ENCODE assay signal across 32 mouse cellular contexts in genomic region chr11:65816237-65816636, GRCm38 (mm10). TPM values are rescaled to one million over a fixed set of nuclear protein-coding genes. Genes with fewer than 3 reads are reported as not detected.
DNase-seq lines count a peak whose midpoint lies in the region; ATAC-seq and TF ChIP-seq lines count a peak whose summit lies in the region.
"Had no signal": no experiment of that assay in that cellular context is flagged by ENCODE, and none has a peak within 500 bp of the region (broad histone marks: within the 10 kb centered on the region; RNA-seq: fewer than 3 reads in every experiment).

No protein-coding gene starts in this region.

- H3K36me3 ChIP-seq in forebrain, embryonic 13.5 days (ENCODE audit: poor library complexity, severe bottlenecking): peaks cover 30% of the 10 kb centered on the region
- peaks cover 31% of the 10 kb centered on the region for H3K36me3 ChIP-seq in forebrain, embryonic 12.5 days (replicated peaks)
- H3K36me3 ChIP-seq in midbrain, embryonic 14.5 days (ENCODE audit: control insufficient read depth, insufficient read depth, low read length): peaks cover 33% of the 10 kb centered on the region
- 0 out of 2 replicates have a peak, but pooled peaks cover 3% of the 10 kb centered on the region for H3K36me3 ChIP-seq in midbrain, embryonic 11.5 days (ENCODE audit: control insufficient read depth, insufficient read depth, low read length)
- H3K36me3 ChIP-seq in embryonic facial prominence, embryonic 14.5 days (ENCODE audit: control insufficient read depth, insufficient read depth, low read length): peaks cover 26% of the 10 kb centered on the region
- H3K36me3 ChIP-seq in myocyte (ENCODE audit: control insufficient read depth, insufficient read depth): peaks cover under 1% of the 10 kb centered on the region

- peak; percentile 30 for DNase-seq in midbrain, embryonic 14.5 days
- no peak for DNase-seq in midbrain, embryonic 11.5 days (ENCODE audit: low spot score, missing footprints)
- peak; percentile 71 for DNase-seq in embryonic facial prominence, embryonic 14.5 days (ENCODE audit: low spot score)
- DNase-seq in MN1 (ENCODE audit: low spot score): no peak
- no peak for DNase-seq in retina, embryonic 14.5 days (ENCODE audit: low spot score)
- DNase-seq: adrenal gland, adult 8-10 months; cerebellum, adult 2 months; cerebellum, postnatal 36 days; gastrocnemius, postnatal 14 days; heart, adult 2 months; heart, postnatal 14 days; kidney, adult 11 months; kidney, postnatal 4 days; layer of hippocampus, adult 9-11 months; liver, postnatal 0 days; right cerebral cortex, adult 18-20 months; right cerebral cortex, postnatal 4 days; thymus, postnatal 25 days had no signal

- H3K4me2 ChIP-seq in forebrain, embryonic 13.5 days: no peak overlapping the region
- H3K4me2 ChIP-seq in forebrain, embryonic 12.5 days: no peak overlapping the region
- no peak overlapping the region for H3K4me2 ChIP-seq in midbrain, embryonic 14.5 days (ENCODE audit: low read length)
- H3K4me2 ChIP-seq in midbrain, embryonic 11.5 days: no peak overlapping the region
- H3K4me2 ChIP-seq in embryonic facial prominence, embryonic 14.5 days (ENCODE audit: low read depth, low read length): no peak overlapping the region
- peak overlapping the region; percentile 45 for H3K4me2 ChIP-seq in myocyte (ENCODE audit: low read depth)
- H3K4me2 ChIP-seq: embryonic facial prominence, embryonic 13.5 days; heart, embryonic 13.5 days; hindbrain, embryonic 12.5 days; neural tube, embryonic 12.5 days; stomach, embryonic 15.5 days had no signal

- no peak overlapping the region for H3K4me3 ChIP-seq in forebrain, embryonic 13.5 days
- H3K4me3 ChIP-seq in forebrain, embryonic 12.5 days (replicated peaks): no peak overlapping the region
- H3K4me3 ChIP-seq in midbrain, embryonic 14.5 days (replicated peaks; ENCODE audit: low read depth, low read length): no peak overlapping the region
- H3K4me3 ChIP-seq in midbrain, embryonic 11.5 days (ENCODE audit: low read depth, low read length): no peak overlapping the region
- H3K4me3 ChIP-seq in embryonic facial prominence, embryonic 14.5 days (ENCODE audit: low read depth, low read length): no peak overlapping the region
- no peak overlapping the region for H3K4me3 ChIP-seq in myocyte
- H3K4me3 ChIP-seq: embryonic facial prominence, embryonic 13.5 days; heart, adult 2 months; heart, embryonic 13.5 days; hindbrain, embryonic 12.5 days; midbrain, embryonic 10.5 days; neural tube, embryonic 12.5 days; stomach, embryonic 15.5 days had no signal

- ATAC-seq in forebrain, embryonic 13.5 days: peak; percentile 56
- no peak for ATAC-seq in forebrain, embryonic 12.5 days (ENCODE audit: low FRiP score)
- ATAC-seq in midbrain, embryonic 14.5 days (ENCODE audit: low FRiP score, low TSS enrichment): no peak
- no peak for ATAC-seq in midbrain, embryonic 11.5 days (ENCODE audit: low FRiP score)
- peak; percentile 26; the same call in 1 of the 2 replicates for ATAC-seq in embryonic facial prominence, embryonic 14.5 days (ENCODE audit: low read depth)
- ATAC-seq: activated CD4-positive, CD25-positive, alpha-beta regulatory T cell, adult 4 months; liver, postnatal 0 days; lung, postnatal 0 days had no signal

- peaks cover 17% of the 10 kb centered on the region for H3K4me1 ChIP-seq in forebrain, embryonic 13.5 days
- peaks cover 14% of the 10 kb centered on the region for H3K4me1 ChIP-seq in forebrain, embryonic 12.5 days
- peaks cover 8% of the 10 kb centered on the region; the same call in 1 of the 2 replicates for H3K4me1 ChIP-seq in midbrain, embryonic 14.5 days (ENCODE audit: control insufficient read depth, insufficient read depth, low read length)
- peaks cover 8% of the 10 kb centered on the region; the same call in 1 of the 2 replicates for H3K4me1 ChIP-seq in midbrain, embryonic 11.5 days (ENCODE audit: control insufficient read depth, insufficient read depth, low read length)
- 0 out of 2 replicates have a peak, but pooled peaks cover 6% of the 10 kb centered on the region for H3K4me1 ChIP-seq in embryonic facial prominence, embryonic 14.5 days (ENCODE audit: control insufficient read depth, insufficient read depth, low read length)
- H3K4me1 ChIP-seq: stomach, embryonic 15.5 days had no signal

- no peaks in the 10 kb centered on the region for H3K9me3 ChIP-seq in forebrain, embryonic 13.5 days (replicated peaks)
- no peaks in the 10 kb centered on the region for H3K9me3 ChIP-seq in forebrain, embryonic 12.5 days
- H3K9me3 ChIP-seq in midbrain, embryonic 14.5 days (ENCODE audit: control insufficient read depth, low read length): no peaks in the 10 kb centered on the region
- no peaks in the 10 kb centered on the region for H3K9me3 ChIP-seq in midbrain, embryonic 11.5 days (ENCODE audit: control insufficient read depth, low read length)
- H3K9me3 ChIP-seq in embryonic facial prominence, embryonic 14.5 days (ENCODE audit: control insufficient read depth, low read length): no peaks in the 10 kb centered on the region
- H3K9me3 ChIP-seq: embryonic facial prominence, embryonic 13.5 days; G1E; heart, embryonic 13.5 days; hindbrain, embryonic 12.5 days; midbrain, embryonic 10.5 days; neural tube, embryonic 12.5 days; stomach, embryonic 15.5 days had no signal

- H3K27me3 ChIP-seq in forebrain, embryonic 13.5 days: no peaks in the 10 kb centered on the region
- no peaks in the 10 kb centered on the region for H3K27me3 ChIP-seq in forebrain, embryonic 12.5 days
- no peaks in the 10 kb centered on the region for H3K27me3 ChIP-seq in midbrain, embryonic 14.5 days (ENCODE audit: control insufficient read depth, insufficient read depth, low read length)
- no peaks in the 10 kb centered on the region for H3K27me3 ChIP-seq in midbrain, embryonic 11.5 days (ENCODE audit: control insufficient read depth, insufficient read depth, low read length)
- no peaks in the 10 kb centered on the region for H3K27me3 ChIP-seq in embryonic facial prominence, embryonic 14.5 days (replicated peaks; ENCODE audit: control insufficient read depth, insufficient read depth, low read length)
- H3K27me3 ChIP-seq in myocyte (ENCODE audit: control insufficient read depth, insufficient read depth, insufficient read length): no peaks in the 10 kb centered on the region
- H3K27me3 ChIP-seq: CH12.LX; embryonic facial prominence, embryonic 13.5 days; heart, embryonic 13.5 days; hindbrain, embryonic 12.5 days; neural tube, embryonic 12.5 days; stomach, embryonic 15.5 days had no signal

- no peak for TF ChIP-seq POLR2A in myocyte (IDR thresholded peaks at IDR 0.05; ENCODE audit: insufficient read length, low read depth)

- H3K9ac ChIP-seq in forebrain, embryonic 13.5 days: no peak overlapping the region
- H3K9ac ChIP-seq in forebrain, embryonic 12.5 days: no peak overlapping the region
- H3K9ac ChIP-seq in midbrain, embryonic 14.5 days (replicated peaks; ENCODE audit: low read length): no peak overlapping the region
- no peak overlapping the region for H3K9ac ChIP-seq in midbrain, embryonic 11.5 days (ENCODE audit: low read length)
- no peak overlapping the region for H3K9ac ChIP-seq in embryonic facial prominence, embryonic 14.5 days (ENCODE audit: low read depth, low read length)
- H3K9ac ChIP-seq: embryonic facial prominence, embryonic 13.5 days; heart, embryonic 13.5 days; hindbrain, embryonic 12.5 days; liver, postnatal 0 days; neural tube, embryonic 12.5 days; stomach, embryonic 15.5 days had no signal

- H3K79me2 ChIP-seq in myocyte (ENCODE audit: control insufficient read depth, insufficient read depth): peaks cover 6% of the 10 kb centered on the region

- no peak overlapping the region for H3ac ChIP-seq in myocyte (ENCODE audit: control insufficient read depth, insufficient read length)

- WGBS in forebrain, embryonic 13.5 days: 60% methylated on average over 6 of the region's 6 CpGs
- 61% methylated on average over 6 of the region's 6 CpGs for WGBS in forebrain, embryonic 12.5 days
- 50% methylated on average over 6 of the region's 6 CpGs for WGBS in midbrain, embryonic 14.5 days
- WGBS in midbrain, embryonic 11.5 days: 68% methylated on average over 6 of the region's 6 CpGs
- WGBS in embryonic facial prominence, embryonic 14.5 days: 19% methylated on average over 6 of the region's 6 CpGs

- peak overlapping the region; percentile 74 for H3K27ac ChIP-seq in forebrain, embryonic 13.5 days
- H3K27ac ChIP-seq in forebrain, embryonic 12.5 days: no peak overlapping the region
- no peak overlapping the region for H3K27ac ChIP-seq in midbrain, embryonic 14.5 days (replicated peaks; ENCODE audit: low read depth, low read length)
- no peak overlapping the region for H3K27ac ChIP-seq in midbrain, embryonic 11.5 days (ENCODE audit: low read depth, low read length)
- no peak overlapping the region for H3K27ac ChIP-seq in embryonic facial prominence, embryonic 14.5 days (replicated peaks; ENCODE audit: low read depth, low read length)
- H3K27ac ChIP-seq: embryonic facial prominence, embryonic 13.5 days; heart, adult 2 months; heart, embryonic 13.5 days; hindbrain, embryonic 12.5 days; macrophage; midbrain, embryonic 10.5 days; neural tube, embryonic 12.5 days; stomach, embryonic 15.5 days had no signal

TF ChIP-seq in myocyte, 11 proteins besides CTCF, POLR2A, EP300 and RAD21:
- TF ChIP-seq MYOD1 (IDR thresholded peaks at IDR 0.05; ENCODE audit: control insufficient read depth in 1 of 3, insufficient read length in 2 of 3, low read depth in 2 of 3): peak in 1 of 3 experiments; percentile 12
- no peak for TF ChIP-seq MAX (IDR thresholded peaks at IDR 0.05; ENCODE audit: low read depth)

RNA-seq across cellular contexts. Expression of gene Zkscan6, which starts 9.3 kb away (rescaled TPM):
- polyA plus RNA-seq in forebrain, embryonic 13.5 days (2015; fragmentation: Nextera tagmentation; extraction: Ambion mirVana): 19.3 and 20.3 TPM in 2 replicates
- 15.8 and 17.2 TPM in 2 replicates for polyA plus RNA-seq in forebrain, embryonic 12.5 days (2016; fragmentation: Nextera tagmentation; extraction: Ambion mirVana)
- polyA plus RNA-seq in midbrain, embryonic 14.5 days (2014; fragmentation: Nextera tagmentation; extraction: Ambion mirVana): 14.4 and 19.2 TPM in 2 replicates
- 13.5 and 13.6 TPM in 2 replicates for polyA plus RNA-seq in midbrain, embryonic 11.5 days (2014; fragmentation: Nextera tagmentation; extraction: Ambion mirVana)
- polyA plus RNA-seq in embryonic facial prominence, embryonic 14.5 days (2014; fragmentation: Nextera tagmentation; extraction: Ambion mirVana): 11.4 and 14.7 TPM in 2 replicates
- 6.4 TPM for polyA plus RNA-seq in myocyte (2012; fragmentation: generic; extraction: Trizol)

RNA-seq across cellular contexts. Expression of gene Map2k4, which starts 28.1 kb away (rescaled TPM):
- 65.2 and 72.3 TPM in 2 replicates for polyA plus RNA-seq in forebrain, embryonic 13.5 days (2015; fragmentation: Nextera tagmentation; extraction: Ambion mirVana)
- polyA plus RNA-seq in forebrain, embryonic 12.5 days (2016; fragmentation: Nextera tagmentation; extraction: Ambion mirVana): 66.0 and 67.0 TPM in 2 replicates
- polyA plus RNA-seq in midbrain, embryonic 14.5 days (2014; fragmentation: Nextera tagmentation; extraction: Ambion mirVana): 86.5 and 100 TPM in 2 replicates
- polyA plus RNA-seq in midbrain, embryonic 11.5 days (2014; fragmentation: Nextera tagmentation; extraction: Ambion mirVana): 85.2 and 86.8 TPM in 2 replicates
- polyA plus RNA-seq in embryonic facial prominence, embryonic 14.5 days (2014; fragmentation: Nextera tagmentation; extraction: Ambion mirVana): 70.9 and 71.1 TPM in 2 replicates
- polyA plus RNA-seq in myocyte (2012; fragmentation: generic; extraction: Trizol): 29.1 TPM

Comparison
In these comparisons a context has a peak if more than half of its experiments do, and no peak if none do; other contexts are left out.
1. ATAC-seq: peak in forebrain, embryonic 13.5 days (single experiment) and embryonic facial prominence, embryonic 14.5 days (single experiment); none in forebrain, embryonic 12.5 days (single experiment), midbrain, embryonic 14.5 days (single experiment) and midbrain, embryonic 11.5 days (single experiment).
2. DNase-seq: peak in midbrain, embryonic 14.5 days (single experiment) and embryonic facial prominence, embryonic 14.5 days (single experiment); none in midbrain, embryonic 11.5 days (single experiment), MN1 (single experiment) and retina, embryonic 14.5 days (single experiment).